Mouse (Mus musculus) liver, embryonic 14.5 days (tissue): ENCODE measurements at regions not wholly inside any gene's neighbourhood (a gene's known extent, or its start where the extent isn't known, plus 50 kb on each side); places are given as distances from the start of the nearest gene placed in this dataset.

Experiments
- CTCF ChIP-seq: IDR thresholded peaks from 2 replicates; pipeline ENCODE4 v1.5.1; 2016; ENCODE audit warnings: antibody characterized with exemption, low read depth, control low read depth
- EP300 ChIP-seq: IDR thresholded peaks from 2 replicates; pipeline ENCODE4 v1.6.1; 2016; ENCODE audit warnings: antibody characterized with exemption, low read depth

DNA sequence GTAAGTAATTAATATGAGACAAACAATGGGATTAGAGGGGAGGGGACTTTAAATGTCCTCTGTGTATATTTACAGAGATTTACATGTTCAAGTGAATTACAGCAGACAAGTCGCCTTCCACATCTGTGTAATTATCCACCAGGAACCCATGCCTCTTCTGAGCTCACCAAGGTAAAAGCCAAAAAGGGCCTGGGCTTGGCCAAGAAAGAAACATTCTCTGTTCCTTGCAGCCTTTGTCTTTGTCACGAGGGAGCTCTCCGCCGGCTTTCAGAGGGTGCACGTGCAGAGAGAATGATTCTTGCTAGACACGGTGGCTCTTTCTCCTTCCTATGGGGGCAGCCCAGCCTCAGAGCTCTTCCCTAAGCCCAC, 195.6 kb downstream of the Spata18 start:
- no peak for TF ChIP-seq CTCF
- no peak for TF ChIP-seq EP300
